Mouse (Mus musculus) mature B cell (primary cell): ENCODE data around the gene Ccdc120.
"Not testable (repeated sequence)": the region's sequence is repeated elsewhere in the genome, so short reads cannot be mapped to it uniquely, and the experiment has no call there.

Source experiments
- in situ Hi-C: fragments of 300-500 bp; cut with MboI; formaldehyde crosslinking; loops from 2 replicates; pipeline ENCODE4 v1.14.3; 2019

The Ccdc120 gene

GRCm38 (mm10) chrX:7753627-7754026 lies 2.9 kb upstream of the Ccdc120 start:
- in situ Hi-C loops = not testable (repeated sequence)

GRCm38 (mm10) chrX:7745429-7745828 lies 5.3 kb downstream of the Ccdc120 start:
- in situ Hi-C loops = no loop called here

- in situ Hi-C loops = no loop called here
Measured at GRCm38 (mm10) chrX:7744940-7745339, 5.8 kb downstream of the Ccdc120 start.

- in situ Hi-C loops = no loop called here
Measured at GRCm38 (mm10) chrX:7743470-7743869, 7.2 kb downstream of the Ccdc120 start.

- in situ Hi-C loops = no loop called here
Measured at GRCm38 (mm10) chrX:7741103-7741502, 9.6 kb downstream of the Ccdc120 start.

GRCm38 (mm10) chrX:7740082-7740819 lies 10.5 kb downstream of the Ccdc120 start:
- in situ Hi-C loops = no loop called here

- in situ Hi-C loops = no loop called here
Measured at GRCm38 (mm10) chrX:7739336-7740081, 11.2 kb downstream of the Ccdc120 start.

- in situ Hi-C loops = no loop called here
Measured at GRCm38 (mm10) chrX:7733571-7734156, 17.0 kb downstream of the Ccdc120 start.

GRCm38 (mm10) chrX:7728922-7729265 lies 21.8 kb downstream of the Ccdc120 start:
- in situ Hi-C loops = no loop called here

- in situ Hi-C loops = no loop called here
Measured at GRCm38 (mm10) chrX:7728215-7728921, 22.3 kb downstream of the Ccdc120 start, which contains the start of gene Praf2. TSS of gene Praf2 (plus strand) at chrX:7728439.

- in situ Hi-C loops = no loop called here
Measured at GRCm38 (mm10) chrX:7727176-7727575, 23.5 kb downstream of the Ccdc120 start.

- in situ Hi-C loops = no loop called here
Measured at GRCm38 (mm10) chrX:7725841-7726240, 24.9 kb downstream of the Ccdc120 start.

GRCm38 (mm10) chrX:7724135-7724534 lies 26.6 kb downstream of the Ccdc120 start:
- in situ Hi-C loops = no loop called here

- in situ Hi-C loops = no loop called here
Measured at GRCm38 (mm10) chrX:7722691-7723090, 28.0 kb downstream of the Ccdc120 start.

- in situ Hi-C loops = no loop called here
Measured at GRCm38 (mm10) chrX:7722282-7722611, 28.5 kb downstream of the Ccdc120 start.

- in situ Hi-C loops = no loop called here
Measured at GRCm38 (mm10) chrX:7721514-7722281, 29.0 kb downstream of the Ccdc120 start, which contains the start of gene Gm45208. TSS of gene Gm45208 (plus strand) at chrX:7722245.

GRCm38 (mm10) chrX:7716058-7716457 lies 34.6 kb downstream of the Ccdc120 start:
- in situ Hi-C loops = not testable (repeated sequence)

- in situ Hi-C loops = not testable (repeated sequence)
Measured at GRCm38 (mm10) chrX:7714135-7714899, 36.4 kb downstream of the Ccdc120 start, which contains the start of gene Wdr45. TSS of gene Wdr45 (plus strand) at chrX:7714333.

GRCm38 (mm10) chrX:7713764-7714134 lies 37.0 kb downstream of the Ccdc120 start:
- in situ Hi-C loops = not testable (repeated sequence)

GRCm38 (mm10) chrX:7696954-7697381 lies 53.7 kb downstream of the Ccdc120 start, which contains the start of gene Gpkow:
TSS of gene Gpkow (plus strand) at chrX:7697131.
- in situ Hi-C loops = loop anchor here (25.0 kb wide), 1 partner anchor 260 kb away; no protein-coding TSS in a partner anchor
